Mouse (Mus musculus) frontal cortex, adult (tissue): ENCODE data around the gene Arl2bp.

Source experiments
- ATAC-seq: cut with Nextera tagmentation; 2 replicates; pipeline ENCODE4 v1.9.2; 2017; ENCODE audit warnings: mild to moderate bottlenecking, moderate library complexity, mixed read lengths; ENCODE audit not compliant: low TSS enrichment

Gene Arl2bp

DNA sequence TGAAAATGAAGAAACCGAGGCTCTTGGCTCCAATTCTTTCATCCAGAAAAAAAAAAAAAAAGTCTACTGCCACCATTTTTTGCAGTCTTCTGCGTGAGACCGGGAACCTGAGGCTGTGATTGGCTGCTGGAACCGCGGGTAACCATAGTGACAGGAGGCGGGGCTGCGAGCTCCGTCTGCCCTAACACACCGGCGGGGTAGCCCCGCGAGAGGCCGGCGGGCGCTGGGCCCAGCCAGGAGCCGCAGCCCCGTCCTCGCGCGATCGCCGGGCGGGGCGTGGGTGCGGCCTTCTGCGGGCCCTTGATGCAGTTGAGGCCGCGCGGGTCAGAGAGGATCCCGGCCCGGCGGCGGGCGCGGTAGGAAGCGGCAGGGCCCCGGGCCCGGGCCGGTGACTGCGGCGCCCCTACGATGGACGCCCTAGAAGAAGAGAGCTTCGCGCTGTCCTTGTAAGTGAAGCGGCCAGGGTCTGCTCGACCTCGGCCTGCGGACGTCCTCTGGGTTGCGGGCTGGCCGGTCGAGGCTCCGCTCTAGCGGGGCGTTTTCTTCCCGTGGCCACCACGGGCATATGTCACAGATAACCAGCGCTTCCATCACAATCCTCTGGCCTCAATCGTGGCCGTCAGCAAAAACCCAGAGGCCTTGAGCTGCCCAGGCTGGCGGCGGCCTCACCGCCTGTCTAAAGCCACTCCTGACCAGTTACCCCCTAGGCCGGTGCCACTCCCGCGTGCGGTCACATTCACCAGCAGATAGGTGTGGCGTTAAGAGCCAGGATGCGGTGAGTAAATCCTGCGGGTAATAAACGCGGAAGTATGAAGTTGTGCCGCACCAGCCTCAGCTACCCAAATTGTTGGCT is at the start of gene Arl2bp:
TSS of gene Arl2bp (plus strand) at position 145 of the 853 bp plus-strand sequence.
- ATAC-seq, result peak; percentile 99

DNA sequence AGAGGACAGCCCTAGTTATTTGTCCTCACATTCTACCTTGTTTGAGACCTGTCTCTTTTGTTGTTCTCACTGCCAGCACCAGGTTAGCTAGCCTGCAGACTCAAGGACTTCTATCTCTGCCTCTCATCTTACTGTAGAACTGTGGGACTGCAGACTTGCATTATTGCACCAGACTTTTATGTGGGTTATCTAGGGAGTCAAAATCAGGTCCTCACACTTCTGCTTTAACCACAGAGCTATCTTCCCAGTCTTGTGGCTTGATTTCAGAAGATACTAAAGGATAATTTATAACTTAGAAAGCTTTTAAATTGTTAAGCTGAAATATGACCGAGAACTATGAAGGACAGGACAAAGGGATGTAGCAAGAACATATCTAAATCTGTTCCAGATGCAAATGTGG is 41.5 kb upstream of the Arl2bp start:
- ATAC-seq, result no peak

DNA sequence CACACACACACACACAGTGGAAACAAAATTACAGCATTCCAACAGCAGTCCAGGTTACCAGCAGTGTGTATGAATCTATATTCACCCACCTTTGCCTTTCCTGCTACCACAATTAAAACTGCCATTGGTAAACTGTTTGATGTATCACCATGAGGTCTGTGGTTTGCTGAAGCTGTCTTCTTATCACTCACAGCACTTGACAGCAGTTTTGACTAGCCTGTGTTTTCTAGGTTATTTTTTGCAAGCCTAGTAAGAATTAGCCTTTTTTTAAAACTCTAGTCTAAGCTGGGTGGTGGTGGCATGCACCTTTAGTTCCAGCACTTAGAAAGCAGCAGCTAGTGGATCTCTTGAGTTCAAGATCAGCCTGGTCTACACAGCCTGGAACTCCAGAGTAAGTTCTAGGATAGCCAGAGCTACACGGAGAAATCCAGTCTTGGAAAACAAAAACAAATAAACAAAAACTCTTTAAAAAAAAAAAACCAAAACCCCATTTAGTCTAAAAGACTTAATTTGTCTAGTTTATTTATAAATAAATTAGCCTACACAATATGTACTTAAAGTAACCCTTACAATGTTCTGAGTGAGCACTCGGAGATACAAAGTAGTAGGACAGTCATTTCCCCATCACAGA is 32.7 kb upstream of the Arl2bp start:
- ATAC-seq, result no peak

DNA sequence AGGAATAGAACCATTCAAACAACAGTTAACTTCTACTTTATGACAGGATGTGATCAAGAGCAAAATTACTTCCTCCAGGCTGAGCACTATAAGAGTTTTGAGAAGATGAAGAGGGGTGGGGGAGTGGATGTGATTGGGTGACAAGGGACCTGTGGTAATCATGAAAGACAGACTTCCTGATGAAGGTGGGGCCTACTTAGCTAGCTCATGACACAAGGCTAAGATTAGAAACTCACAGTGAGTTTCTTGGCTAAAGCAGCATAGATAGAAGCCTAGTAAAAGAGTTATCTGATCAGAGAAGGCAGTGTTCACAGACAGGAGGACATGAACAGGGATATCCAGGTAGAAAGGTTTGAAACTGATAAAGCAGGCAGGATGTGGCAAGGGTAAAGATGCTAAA is 32.2 kb upstream of the Arl2bp start:
- no peak for ATAC-seq

DNA sequence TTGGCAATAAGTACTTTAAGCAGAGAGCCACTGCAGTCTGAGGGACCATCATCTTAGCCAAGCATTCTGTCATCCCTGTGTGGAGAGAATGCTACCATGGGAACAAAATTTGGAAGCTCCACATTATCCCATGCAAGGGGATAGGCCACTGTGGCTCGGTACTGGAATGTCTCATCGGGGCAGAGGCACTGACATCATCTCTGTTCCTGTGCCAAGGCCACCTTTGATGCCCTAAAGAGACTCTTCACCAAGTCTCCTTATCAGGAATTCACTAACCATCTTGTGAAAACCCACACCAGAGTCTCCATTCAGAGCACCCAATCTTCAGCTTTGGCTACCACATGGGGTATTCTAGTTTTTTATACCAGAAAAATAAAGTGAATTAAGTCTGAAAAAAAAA is 25.2 kb upstream of the Arl2bp start:
- no peak for ATAC-seq

DNA sequence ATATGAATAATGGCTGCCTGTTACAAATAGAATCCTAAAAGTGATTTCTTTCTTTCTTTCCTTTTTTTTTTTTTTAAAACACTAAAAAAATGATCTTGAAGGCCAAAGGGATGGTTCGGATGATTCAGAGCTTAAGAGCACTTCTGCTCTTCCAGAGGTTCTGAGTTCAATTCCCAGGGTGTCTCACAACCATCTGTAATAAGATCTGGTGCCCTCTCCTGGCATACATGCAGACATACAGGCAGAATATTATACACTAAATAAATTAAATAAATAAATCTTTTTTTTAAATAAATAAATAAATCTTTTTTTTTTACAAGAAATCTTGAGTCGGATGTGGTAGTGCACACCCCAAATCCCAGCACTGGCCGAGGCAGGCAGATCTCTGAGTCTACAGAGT is 24.5 kb upstream of the Arl2bp start:
- ATAC-seq, result no peak

DNA sequence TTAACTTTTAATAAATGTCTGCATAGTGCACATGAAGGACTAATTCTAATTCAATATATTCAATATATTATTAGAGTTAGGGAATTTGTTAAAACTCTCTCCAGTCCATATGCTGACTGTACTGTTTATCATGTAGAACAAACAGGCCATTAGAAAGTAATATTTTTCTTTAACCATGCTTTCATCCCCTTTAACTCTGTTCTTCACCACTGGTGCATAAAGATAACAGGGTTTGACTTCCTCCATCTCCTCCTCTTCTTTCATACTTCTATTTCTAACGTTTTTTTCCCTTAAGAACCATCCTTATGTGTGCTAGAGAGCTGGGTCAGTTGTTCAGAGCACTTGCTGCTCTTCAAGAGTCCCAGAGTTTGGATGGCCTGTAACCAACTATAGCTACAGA is 21.2 kb upstream of the Arl2bp start:
- ATAC-seq, result no peak

DNA sequence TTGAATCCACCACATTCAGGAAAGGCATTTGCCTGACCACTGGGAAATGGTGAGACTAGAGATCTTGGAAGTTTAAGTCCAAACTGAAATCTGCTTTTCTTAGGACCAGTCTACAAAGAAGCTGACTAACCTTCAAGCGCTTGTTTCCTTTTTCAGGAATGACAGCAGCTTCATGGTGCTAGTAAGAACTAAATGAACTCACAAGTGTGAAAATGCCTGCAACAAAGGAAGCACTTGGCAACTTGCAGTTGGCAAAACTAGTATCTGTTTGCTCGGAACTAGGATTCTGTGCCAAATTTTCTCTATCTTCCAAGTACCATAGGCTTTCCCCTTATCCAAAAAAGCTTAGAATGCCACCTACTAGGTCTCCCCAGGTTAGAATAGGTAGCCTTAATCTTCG is 20.2 kb upstream of the Arl2bp start:
- peak; percentile 86 for ATAC-seq

DNA sequence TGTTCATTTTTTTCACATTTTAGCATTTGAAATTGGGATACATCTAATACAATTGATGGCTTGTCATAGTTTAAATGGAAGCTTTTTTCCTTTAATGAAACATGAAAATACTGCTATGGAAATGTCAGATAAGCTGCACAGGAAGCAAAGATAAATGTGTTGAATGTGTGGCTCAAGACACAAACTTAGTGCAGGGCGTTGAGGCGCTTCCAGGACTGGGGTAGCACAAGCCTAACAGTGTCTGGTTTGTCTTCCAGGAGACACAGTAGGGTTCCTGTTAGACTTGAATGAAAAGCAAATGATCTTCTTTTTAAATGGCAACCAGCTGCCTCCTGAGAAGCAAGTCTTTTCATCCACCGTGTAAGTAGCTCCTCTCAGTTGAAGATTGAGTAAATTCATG is 16.9 kb upstream of the Arl2bp start:
- ATAC-seq, result no peak

DNA sequence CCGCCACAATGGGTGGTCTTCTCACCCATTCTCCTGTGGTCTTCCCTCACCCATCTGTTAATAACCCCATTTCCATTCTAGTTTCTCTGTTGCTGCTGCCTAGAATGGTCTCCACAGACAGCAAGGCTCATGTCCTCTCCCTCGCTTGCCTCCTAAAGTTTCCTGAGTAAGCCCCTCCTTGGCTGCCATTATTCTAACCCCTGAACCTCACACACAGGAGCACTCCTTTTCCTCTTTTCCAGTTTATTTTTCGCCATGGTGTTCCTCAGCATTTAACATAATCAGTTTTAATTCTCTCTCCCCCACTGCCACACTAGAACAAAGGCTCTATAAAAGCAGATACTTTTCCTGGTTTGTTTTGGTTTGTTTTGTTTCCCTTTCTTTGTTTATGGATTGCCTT is 13.4 kb upstream of the Arl2bp start:
- ATAC-seq, result no peak

DNA sequence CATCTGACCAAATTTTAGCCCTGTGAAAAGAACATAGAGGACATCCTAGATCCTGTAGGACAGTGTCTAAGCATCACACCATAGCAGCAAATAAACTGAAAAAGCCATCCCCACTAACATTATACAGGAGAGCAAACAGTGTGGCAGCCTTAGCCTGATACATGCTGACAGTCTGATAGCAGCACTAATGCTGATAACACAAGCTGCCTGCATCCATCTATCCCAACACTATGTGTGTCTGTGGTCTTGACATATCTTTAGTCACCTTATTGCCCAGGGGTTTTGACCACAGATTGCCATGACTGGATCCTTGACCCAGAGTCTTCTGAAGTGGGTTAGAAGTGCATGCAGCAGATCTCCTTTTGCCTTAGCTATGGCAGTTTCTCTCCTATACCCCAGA is 11.4 kb upstream of the Arl2bp start:
- ATAC-seq, result no peak

DNA sequence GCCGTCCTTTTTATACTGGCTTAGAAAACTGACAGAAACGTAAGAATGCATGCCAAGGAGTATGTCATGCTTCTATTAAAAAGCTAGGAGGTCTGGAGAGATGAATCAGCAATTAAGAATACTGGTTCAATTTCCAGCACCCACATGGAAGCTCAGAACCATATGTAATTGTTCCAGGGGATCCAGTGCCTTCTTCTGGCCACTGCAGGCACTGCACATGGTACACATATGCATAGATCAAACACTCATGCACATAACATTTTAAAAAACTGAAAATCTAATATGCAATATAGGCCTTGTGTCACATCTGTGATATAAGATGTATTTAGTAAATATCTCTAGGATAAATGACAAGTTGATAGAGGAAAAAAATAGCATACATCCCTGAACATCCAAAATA is 8.4 kb upstream of the Arl2bp start:
- no peak for ATAC-seq

DNA sequence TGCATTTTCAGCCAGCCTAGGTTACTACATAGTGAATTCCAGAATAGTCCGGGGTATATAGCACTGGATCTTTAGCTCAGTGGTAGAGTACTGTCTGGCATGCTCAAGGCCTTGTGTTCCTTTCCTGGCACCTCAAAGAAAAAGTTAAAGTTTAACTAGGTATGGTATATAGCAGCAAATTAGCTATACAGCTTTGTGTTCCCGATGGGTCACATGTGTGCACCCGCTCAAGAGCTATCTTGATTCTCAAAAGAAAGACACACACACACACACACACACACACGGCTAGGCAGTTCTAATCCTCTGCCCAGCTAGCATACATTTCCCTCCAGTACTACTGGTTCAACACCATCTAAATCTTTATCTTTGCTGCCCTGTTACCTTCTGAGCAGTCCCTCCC is 6.0 kb upstream of the Arl2bp start:
- ATAC-seq, result no peak

DNA sequence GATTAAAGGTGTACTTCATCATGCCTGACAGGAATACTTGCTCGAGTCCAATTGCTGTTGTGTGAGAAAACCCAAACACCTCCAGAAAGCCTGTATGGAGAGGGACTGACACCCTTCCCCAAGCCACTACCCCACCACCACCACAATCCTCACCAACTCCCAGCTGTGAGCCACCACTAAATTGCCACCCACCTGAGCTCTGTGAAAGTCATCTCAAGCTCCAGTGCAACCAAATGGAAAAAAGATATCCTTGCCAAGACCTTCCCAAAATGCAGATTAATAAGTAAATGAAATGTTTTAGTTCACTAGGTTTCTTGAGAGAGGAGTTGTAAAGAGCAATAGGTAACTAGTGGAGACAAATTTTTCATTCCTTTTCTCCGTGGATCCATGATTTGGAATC is 1.7 kb upstream of the Arl2bp start:
- no peak for ATAC-seq

DNA sequence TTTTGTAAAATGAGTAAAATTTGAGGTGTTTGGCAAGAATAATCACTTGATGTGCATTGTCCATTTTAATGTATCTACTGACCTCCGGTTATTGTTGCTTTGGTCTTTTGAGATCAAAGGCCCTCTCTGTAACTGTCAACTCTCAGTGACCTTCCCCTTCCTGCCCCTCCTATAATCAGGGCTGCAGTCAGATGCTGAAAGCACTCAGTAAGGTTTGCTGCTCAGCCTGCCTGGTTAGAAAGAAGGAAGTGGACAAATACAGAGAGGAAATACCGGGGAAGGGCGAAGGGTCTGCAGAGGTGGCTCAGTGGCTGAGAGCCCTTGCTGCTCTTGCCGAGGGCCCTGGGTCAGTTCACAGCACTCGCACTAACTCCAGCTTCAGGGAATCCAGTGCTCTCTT is 8.0 kb downstream of the Arl2bp start:
- no peak for ATAC-seq

DNA sequence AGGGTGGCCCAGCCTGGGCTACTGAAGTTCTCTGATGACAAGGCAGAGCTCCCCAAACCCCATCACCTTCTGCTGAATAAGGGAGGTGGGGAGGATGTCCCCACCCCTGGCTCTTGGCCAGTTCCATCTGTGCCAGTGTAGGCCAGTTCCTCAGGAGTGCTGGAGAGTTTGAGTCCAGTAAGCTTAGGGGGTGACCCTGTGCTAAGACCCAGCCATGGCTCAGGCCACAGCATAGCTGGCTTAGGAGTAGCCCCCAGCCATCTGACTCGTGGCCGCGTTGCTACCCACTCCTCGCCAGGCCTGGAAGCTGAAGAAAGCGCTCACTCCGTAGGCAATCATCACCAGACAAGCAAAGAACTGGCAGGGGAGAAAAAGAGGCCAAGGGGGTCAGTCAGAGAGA is 9.5 kb downstream of the Arl2bp start:
- ATAC-seq, result no peak

DNA sequence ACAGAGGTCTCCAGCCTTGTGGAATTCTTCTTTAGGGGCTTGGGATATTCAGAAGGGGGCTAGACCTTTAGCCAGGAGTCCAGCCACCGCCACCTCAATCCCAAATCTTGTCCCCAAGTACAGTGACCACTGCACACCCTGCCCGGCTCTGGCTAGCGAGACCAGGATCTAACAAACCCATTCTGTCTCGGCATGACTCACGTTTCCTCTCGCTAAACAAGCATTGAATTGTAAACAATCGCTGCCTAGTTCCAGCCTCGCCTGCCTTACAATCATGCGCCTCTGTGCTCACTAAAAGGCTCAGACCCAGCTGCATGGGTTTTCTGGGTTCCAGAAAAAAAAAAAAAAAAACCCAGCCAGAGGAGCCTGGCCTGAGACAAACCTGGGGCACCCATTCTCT is 12.2 kb downstream of the Arl2bp start:
- ATAC-seq, result peak; percentile 82

DNA sequence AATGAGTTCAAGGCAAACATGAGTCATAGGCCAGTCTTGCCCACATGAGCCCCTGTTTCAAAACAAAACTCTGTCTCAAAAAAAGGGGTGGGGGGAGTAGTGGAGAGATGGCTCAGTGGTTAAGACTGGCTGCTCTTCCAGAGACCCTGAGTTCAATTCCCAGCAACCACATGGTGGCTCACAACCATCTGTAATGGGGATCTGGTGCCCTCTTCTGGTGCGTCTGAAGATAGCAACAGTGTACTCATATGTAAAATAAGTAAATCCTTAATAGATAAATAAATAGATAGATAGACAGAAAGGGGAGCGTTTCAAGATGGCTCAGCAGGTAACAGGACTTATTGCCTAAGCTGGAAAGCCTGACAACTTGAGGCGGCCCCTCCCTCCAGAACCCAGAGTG is 14.0 kb downstream of the Arl2bp start:
- ATAC-seq, result no peak

DNA sequence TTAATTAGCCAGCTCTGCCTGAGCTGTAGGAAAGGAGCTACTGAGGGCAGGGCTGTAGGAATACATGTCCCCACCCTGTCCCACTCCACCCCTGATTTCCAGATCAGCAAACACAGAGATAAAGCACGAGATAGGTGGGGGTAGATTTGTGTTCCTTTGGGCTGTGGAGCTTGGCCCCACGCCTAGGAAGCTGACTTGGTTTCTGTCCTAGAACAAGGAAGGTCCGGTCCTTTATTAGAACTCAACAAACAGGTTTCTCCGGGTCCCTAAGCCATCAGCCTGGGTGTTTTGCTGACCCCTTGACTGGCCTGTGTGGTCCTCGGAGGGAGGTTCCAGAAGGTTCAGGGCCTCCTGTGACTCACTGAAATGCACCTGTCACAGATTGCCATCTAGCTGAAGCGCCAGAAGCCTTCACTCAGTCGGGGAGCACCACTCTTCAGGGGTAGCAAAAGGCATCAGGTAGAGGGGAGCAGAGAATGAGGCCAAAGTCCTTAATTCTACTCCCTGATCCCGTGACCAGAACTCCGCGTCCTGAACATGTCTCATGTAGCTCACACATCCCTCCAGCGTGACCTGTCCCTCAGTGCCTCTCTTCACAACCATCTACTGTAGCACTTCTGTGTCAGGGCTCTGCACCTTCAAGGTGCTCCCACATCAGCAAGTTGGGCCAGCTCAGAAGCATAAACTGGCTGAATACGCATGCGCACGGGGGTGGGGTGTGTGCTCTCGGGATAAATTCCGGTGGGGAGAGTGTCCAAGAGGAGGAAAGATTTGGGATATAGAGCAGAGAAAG is 16.5 kb downstream of the Arl2bp start:
- ATAC-seq, result no peak

DNA sequence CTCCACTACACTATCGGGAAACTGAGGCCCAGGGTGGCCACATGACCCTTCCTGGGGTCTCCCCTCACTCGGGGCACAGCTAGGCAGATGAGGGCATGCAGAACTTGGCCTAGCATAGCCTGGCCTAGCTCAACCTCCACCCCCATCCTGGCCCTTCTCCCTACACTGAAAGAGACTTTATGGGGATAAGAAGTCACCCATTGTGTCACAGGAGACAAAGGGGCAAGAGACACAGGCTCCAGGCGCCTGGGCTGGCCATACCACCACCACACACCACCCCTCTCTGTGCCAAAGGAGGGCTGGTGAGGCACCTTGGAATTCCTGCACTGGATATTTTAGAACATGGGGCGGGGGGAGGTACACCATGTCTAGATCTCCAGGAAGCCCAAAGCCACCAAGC is 17.9 kb downstream of the Arl2bp start:
- ATAC-seq, result peak; percentile 56; the same call in 1 of the 2 replicates

DNA sequence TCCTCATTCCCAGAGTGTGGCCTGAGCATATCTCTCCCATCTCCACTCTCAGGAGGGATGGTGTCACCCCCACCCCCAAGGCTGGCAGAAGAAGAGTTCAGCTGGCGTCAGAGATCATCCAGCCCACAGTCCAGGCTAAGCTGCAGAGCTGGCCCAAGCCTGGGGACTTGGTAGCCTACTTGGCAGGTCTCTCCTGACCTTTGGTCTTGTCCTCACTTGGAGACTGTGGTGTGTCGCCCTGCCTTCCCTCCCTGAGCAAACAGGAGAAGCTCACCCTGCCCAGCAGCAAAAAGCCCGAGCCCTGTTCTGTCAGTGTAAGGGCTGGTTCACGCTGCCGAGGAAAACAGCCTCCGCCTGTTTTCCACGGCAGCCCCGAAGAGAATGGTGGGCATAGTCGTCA is 19.6 kb downstream of the Arl2bp start:
- no peak for ATAC-seq

DNA sequence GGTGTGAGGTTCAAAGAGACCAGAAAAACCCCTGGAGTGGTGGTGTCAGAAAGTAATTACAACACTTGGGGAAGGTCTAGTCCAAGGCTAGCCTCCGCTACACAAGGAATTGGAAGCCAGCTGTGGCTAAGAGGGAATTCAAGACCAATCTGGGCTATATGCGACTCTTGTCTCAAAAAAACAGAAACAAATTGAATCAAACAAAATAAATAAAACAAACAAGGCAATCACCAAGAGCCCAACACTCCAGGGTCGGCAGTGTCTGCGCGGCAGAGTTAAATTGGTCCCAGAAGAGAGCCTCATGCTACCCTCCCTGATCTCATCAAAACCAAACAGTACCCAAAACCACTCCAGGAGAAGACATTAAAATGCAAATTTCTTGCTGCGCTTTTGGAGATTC is 28.3 kb downstream of the Arl2bp start:
- no peak for ATAC-seq
